Mouse (Mus musculus) cerebellum, adult 11-12 months (tissue): ENCODE data around the gene Lrrc56.

Experiments used
- DNase-seq: peaks from one replicate; pipeline ENCODE4 v3.0.0; 2022

The Lrrc56 gene

GRCm38 (mm10) chr7:141192776-141193347 is 1.1 kb upstream of the Lrrc56 start:
- peak; percentile 58 for DNase-seq

- peak; percentile 66 for DNase-seq
Observed at GRCm38 (mm10) chr7:141193348-141193856, 555 bp upstream of the Lrrc56 start.

- no peak for DNase-seq
Observed at GRCm38 (mm10) chr7:141194409-141194808, 452 bp downstream of the Lrrc56 start.

- peak; percentile 80 for DNase-seq
Observed at GRCm38 (mm10) chr7:141194830-141195229, 873 bp downstream of the Lrrc56 start.

GRCm38 (mm10) chr7:141195754-141196153 is 1.8 kb downstream of the Lrrc56 start:
- DNase-seq: no peak

GRCm38 (mm10) chr7:141196619-141197282 is 2.8 kb downstream of the Lrrc56 start:
- no peak for DNase-seq

- no peak for DNase-seq
Observed at GRCm38 (mm10) chr7:141198121-141198520, 4.2 kb downstream of the Lrrc56 start.

GRCm38 (mm10) chr7:141204546-141204945 is 10.6 kb downstream of the Lrrc56 start:
- no peak for DNase-seq

GRCm38 (mm10) chr7:141205504-141205903 is 11.5 kb downstream of the Lrrc56 start:
- no peak for DNase-seq

GRCm38 (mm10) chr7:141206182-141206937 is 12.4 kb downstream of the Lrrc56 start:
- DNase-seq: no peak

GRCm38 (mm10) chr7:141209526-141209925 is 15.6 kb downstream of the Lrrc56 start:
- no peak for DNase-seq

GRCm38 (mm10) chr7:141210137-141210536 is 16.2 kb downstream of the Lrrc56 start:
- DNase-seq: no peak

- no peak for DNase-seq
Observed at GRCm38 (mm10) chr7:141210606-141211131, 16.7 kb downstream of the Lrrc56 start.

GRCm38 (mm10) chr7:141213133-141213532 is 19.2 kb downstream of the Lrrc56 start:
- no peak for DNase-seq

- no peak for DNase-seq
Observed at GRCm38 (mm10) chr7:141213605-141214235, 19.8 kb downstream of the Lrrc56 start, which contains the start of gene Lmntd2. Gene Lmntd2, minus strand, starts transcription at chr7:141214080.

GRCm38 (mm10) chr7:141214310-141214709 is 20.4 kb downstream of the Lrrc56 start:
- DNase-seq: no peak

GRCm38 (mm10) chr7:141215101-141215879 is 21.3 kb downstream of the Lrrc56 start, which contains the start of gene Rassf7:
Gene Rassf7, plus strand, starts transcription at chr7:141215860.
- DNase-seq: peak; percentile 91

- no peak for DNase-seq
Observed at GRCm38 (mm10) chr7:141215880-141216733, 22.1 kb downstream of the Lrrc56 start.

GRCm38 (mm10) chr7:141216894-141217293 is 22.9 kb downstream of the Lrrc56 start:
- no peak for DNase-seq

- no peak for DNase-seq
Observed at GRCm38 (mm10) chr7:141217343-141218013, 23.5 kb downstream of the Lrrc56 start.
